Mouse (Mus musculus): ENCODE data around the gene St3gal4.

- no peak for TF ChIP-seq CTCF (IDR thresholded peaks at IDR 0.05; ENCODE audit: control insufficient read depth, insufficient read depth, low read length)
- no peak for TF ChIP-seq POLR2A (IDR thresholded peaks at IDR 0.05; ENCODE audit: borderline replicate concordance, control insufficient read depth, low read depth, low read length)
Measured at GRCm38 (mm10) chr9:35004113-35004512, 115.0 kb downstream of the St3gal4 start.

Measured in bone marrow, adult 2 months (tissue).